Mouse (Mus musculus) myocyte (in vitro differentiated cells): ENCODE data around the gene Fxyd6. TPM values are rescaled to one million over a fixed set of nuclear protein-coding genes. Genes with fewer than 3 reads are reported as not detected.

Experiments
- H3K27me3 ChIP-seq: one replicate; pipeline ENCODE4 v1.6.1; 2011; ENCODE audit not compliant: control insufficient read depth, insufficient read depth, insufficient read length
- H3K36me3 ChIP-seq: one replicate; pipeline ENCODE4 v1.6.1; 2011; ENCODE audit not compliant: control insufficient read depth, insufficient read depth
- H3K4me2 ChIP-seq: one replicate; pipeline ENCODE4 v1.6.1; 2011; ENCODE audit warnings: low read depth, control low read depth
- H3K4me3 ChIP-seq: one replicate; pipeline ENCODE4 v1.5.1; 2011; ENCODE audit warnings: mild to moderate bottlenecking, control low read depth, moderate library complexity
- H3K79me2 ChIP-seq: one replicate; pipeline ENCODE4 v1.6.1; 2011; ENCODE audit not compliant: control insufficient read depth, insufficient read depth
- H3ac ChIP-seq: one replicate; pipeline ENCODE4 v1.6.1; 2011; ENCODE audit not compliant: control insufficient read depth, insufficient read length
- CEBPB ChIP-seq: IDR thresholded peaks from 2 replicates; pipeline ENCODE4 v1.6.1; 2011; ENCODE audit warnings: mild to moderate bottlenecking, moderate library complexity; ENCODE audit not compliant: poor library complexity, insufficient read depth, severe bottlenecking
- E2F4 ChIP-seq: IDR thresholded peaks from one replicate; pipeline ENCODE4 v1.6.1; 2011; ENCODE audit warnings: mild to moderate bottlenecking, control low read depth, moderate library complexity; ENCODE audit not compliant: insufficient read depth
- MAX ChIP-seq: IDR thresholded peaks from one replicate; pipeline ENCODE4 v1.6.1; 2011; ENCODE audit warnings: low read depth, mild to moderate bottlenecking, control low read depth
- MYOD1 ChIP-seq, 3 experiments: IDR thresholded peaks; one replicate each; pipeline ENCODE4 v1.6.1; 2011; ENCODE audit warnings: control low read depth in 2 of 3, low read depth in 2 of 3, mild to moderate bottlenecking in 2 of 3, moderate library complexity in 1 of 3; ENCODE audit not compliant: insufficient read length in 2 of 3, control insufficient read depth in 1 of 3
- MYOG ChIP-seq, 3 experiments: IDR thresholded peaks; one replicate each; pipeline ENCODE4 v1.6.1; 2011; ENCODE audit warnings: control low read depth in 2 of 3, low read depth in 2 of 3, mild to moderate bottlenecking in 2 of 3; ENCODE audit not compliant: insufficient read length in 2 of 3, control insufficient read depth in 1 of 3, insufficient read depth in 1 of 3
- POLR2A ChIP-seq: IDR thresholded peaks from one replicate; pipeline ENCODE4 v1.6.1; 2011; ENCODE audit warnings: low read depth, mild to moderate bottlenecking, control low read depth, moderate library complexity; ENCODE audit not compliant: insufficient read length
- POLR2AphosphoS2 ChIP-seq: IDR thresholded peaks from one replicate; pipeline ENCODE4 v1.6.1; 2011; ENCODE audit warnings: low read depth, control low read depth; ENCODE audit not compliant: insufficient read length
- REST ChIP-seq: IDR thresholded peaks from one replicate; pipeline ENCODE4 v1.6.1; 2011; ENCODE audit warnings: mild to moderate bottlenecking, control low read depth, moderate library complexity; ENCODE audit not compliant: insufficient read depth, insufficient read length
- SRF ChIP-seq: IDR thresholded peaks from one replicate; pipeline ENCODE4 v1.6.1; 2011; ENCODE audit warnings: low read depth; ENCODE audit not compliant: control insufficient read depth, insufficient read length
- TCF12 ChIP-seq: IDR thresholded peaks from one replicate; pipeline ENCODE4 v1.6.1; 2011; ENCODE audit warnings: mild to moderate bottlenecking, control low read depth; ENCODE audit not compliant: poor library complexity, insufficient read depth, severe bottlenecking
- TCF3 ChIP-seq: IDR thresholded peaks from one replicate; pipeline ENCODE4 v1.6.1; 2011; ENCODE audit warnings: low read depth, control low read depth; ENCODE audit not compliant: insufficient read length
- USF1 ChIP-seq: IDR thresholded peaks from one replicate; pipeline ENCODE4 v1.6.1; 2011; ENCODE audit warnings: low read depth, mild to moderate bottlenecking, control low read depth, moderate library complexity
- polyA plus RNA-seq: library from polyadenylated mRNA; unstranded; fragments of >200 nt; fragmentation: generic; extraction: Trizol; gene quantifications from one replicate; pipeline ENCODE4 v1.2.1, GENCODE M21; 2012; ENCODE audit warnings: missing spikeins

The Fxyd6 gene
- polyA plus RNA-seq, 1 experiment, result 0.73 TPM

DNA sequence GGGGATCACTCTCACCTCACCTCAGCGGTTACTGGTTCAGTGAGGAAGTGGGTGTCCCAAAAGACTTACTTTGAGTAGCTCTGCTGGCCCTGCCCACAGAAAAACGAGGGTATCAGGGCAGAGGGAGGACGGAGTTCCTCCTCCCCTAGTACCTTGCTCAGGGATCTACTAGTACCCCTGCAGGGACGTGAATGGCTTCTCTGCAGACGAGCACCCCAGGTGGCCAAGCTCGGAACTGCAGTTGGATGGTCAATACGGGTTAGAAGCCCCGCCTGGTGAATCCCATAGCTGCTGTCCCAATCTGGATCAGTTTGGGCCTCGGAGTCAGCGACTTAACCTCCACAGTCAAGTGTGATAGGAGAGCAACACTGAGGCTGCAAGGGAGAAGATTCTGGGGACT lies 42.3 kb downstream of the Fxyd6 start:
- H3K4me2 ChIP-seq, result no peak overlapping the region
- TF ChIP-seq REST (no peak), MAX (no peak), TCF12 (no peak), CEBPB (no peak), MYOD1 (IDR thresholded peaks at IDR 0.05; ENCODE audit: control insufficient read depth in 1 of 3, insufficient read length in 2 of 3, low read depth in 2 of 3) (no peak), E2F4 (no peak)
- no peak overlapping the region for H3ac ChIP-seq
- no peak overlapping the region for H3K4me3 ChIP-seq
- no peaks in the 10 kb centered on the region for H3K27me3 ChIP-seq
- H3K36me3 ChIP-seq, result no peaks in the 10 kb centered on the region
- no peaks in the 10 kb centered on the region for H3K79me2 ChIP-seq

DNA sequence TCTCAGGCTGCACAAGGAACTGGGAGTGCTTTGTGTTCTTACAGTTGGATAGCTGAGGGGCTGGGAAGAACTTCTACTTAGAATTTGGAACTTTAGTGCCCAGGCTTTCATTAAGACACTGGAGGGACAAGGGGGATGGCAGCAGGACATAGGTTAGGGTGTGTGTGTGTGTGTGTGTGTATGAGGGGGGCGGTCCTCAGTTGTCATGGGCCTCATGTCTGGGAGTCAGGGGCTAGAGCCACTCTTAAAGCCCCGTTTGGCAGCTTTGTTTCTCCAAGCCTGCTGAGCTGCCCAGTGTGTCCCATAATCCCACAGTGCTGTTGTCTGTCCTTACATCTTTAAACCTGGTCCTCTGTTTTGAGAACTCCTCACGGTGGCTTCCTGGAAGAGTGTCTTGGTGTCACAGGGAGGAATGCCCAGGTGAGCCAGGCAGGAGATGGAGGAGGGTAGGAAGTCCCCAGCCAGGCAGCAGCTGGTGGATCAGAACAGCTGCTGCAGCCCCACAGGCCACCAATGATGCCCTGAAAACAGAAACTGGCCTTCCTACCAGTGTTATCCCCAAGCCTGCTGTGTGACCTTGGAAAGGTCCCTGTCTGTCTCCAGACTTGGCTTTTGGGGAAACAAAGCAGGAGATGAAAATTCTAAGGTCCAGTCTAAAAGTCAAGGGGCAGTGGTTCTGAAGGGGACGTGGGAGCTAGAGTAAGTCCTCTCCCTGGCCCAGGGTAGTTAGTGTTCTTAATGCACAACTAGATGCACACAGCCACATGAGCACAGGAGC lies 42.9 kb downstream of the Fxyd6 start:
- no peaks in the 10 kb centered on the region for H3K79me2 ChIP-seq
- no peak overlapping the region for H3ac ChIP-seq
- H3K4me2 ChIP-seq, result no peak overlapping the region
- H3K27me3 ChIP-seq, result no peaks in the 10 kb centered on the region
- no peaks in the 10 kb centered on the region for H3K36me3 ChIP-seq
- H3K4me3 ChIP-seq, result no peak overlapping the region
- TF ChIP-seq POLR2AphosphoS2 (no peak), TCF12 (no peak)

DNA sequence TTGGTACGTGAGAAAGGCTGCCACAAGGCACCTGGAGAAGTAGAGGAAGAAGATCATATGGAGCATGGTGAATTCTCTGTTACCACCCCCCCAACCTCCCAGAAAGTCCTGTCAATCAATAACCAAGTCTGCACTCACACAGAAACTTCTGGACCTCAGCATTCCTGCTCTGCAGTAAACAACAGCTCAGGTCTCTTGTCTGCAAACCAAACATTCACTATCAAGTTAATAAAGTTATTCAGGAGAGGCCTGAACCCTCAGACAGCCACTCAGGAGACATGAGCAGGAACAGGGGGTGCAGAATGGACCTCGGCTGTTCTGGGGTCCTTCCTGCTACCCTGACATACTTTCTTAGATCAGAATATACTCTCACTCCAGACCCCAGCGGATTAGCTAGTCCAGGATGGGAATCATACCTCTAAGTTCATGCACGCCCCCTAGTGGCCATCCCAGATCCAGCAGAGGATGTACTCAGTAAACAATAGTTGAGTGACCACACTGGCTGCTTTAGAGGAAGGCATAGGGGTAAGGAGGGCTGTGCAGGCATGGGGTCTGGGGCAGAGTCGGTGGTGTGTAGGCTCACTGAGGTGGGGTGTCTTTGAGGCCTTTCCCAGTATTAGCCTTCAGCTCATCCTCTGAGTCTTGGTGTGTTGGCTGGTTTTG lies 43.6 kb downstream of the Fxyd6 start:
- Histone ChIP-seq H3K79me2 (no peaks in the 10 kb centered on the region), H3ac (no peak overlapping the region), H3K4me2 (no peak overlapping the region), H3K4me3 (no peak overlapping the region), H3K27me3 (no peaks in the 10 kb centered on the region), H3K36me3 (no peaks in the 10 kb centered on the region)
- no peak for TF ChIP-seq TCF12
- no peak for TF ChIP-seq POLR2A
- TF ChIP-seq SRF, result no peak
- TF ChIP-seq MYOD1 (IDR thresholded peaks at IDR 0.05; ENCODE audit: control insufficient read depth in 1 of 3, insufficient read length in 2 of 3, low read depth in 2 of 3), result no peak
- no peak for TF ChIP-seq CEBPB
- TF ChIP-seq TCF3, result no peak
- no peak for TF ChIP-seq USF1
- no peak for TF ChIP-seq MYOG (IDR thresholded peaks at IDR 0.05; ENCODE audit: control insufficient read depth in 1 of 3, insufficient read depth in 1 of 3, insufficient read length in 2 of 3, low read depth in 2 of 3)
- no peak for TF ChIP-seq MAX
- TF ChIP-seq POLR2AphosphoS2, result no peak
- no peak for TF ChIP-seq E2F4
- no peak for TF ChIP-seq REST

DNA sequence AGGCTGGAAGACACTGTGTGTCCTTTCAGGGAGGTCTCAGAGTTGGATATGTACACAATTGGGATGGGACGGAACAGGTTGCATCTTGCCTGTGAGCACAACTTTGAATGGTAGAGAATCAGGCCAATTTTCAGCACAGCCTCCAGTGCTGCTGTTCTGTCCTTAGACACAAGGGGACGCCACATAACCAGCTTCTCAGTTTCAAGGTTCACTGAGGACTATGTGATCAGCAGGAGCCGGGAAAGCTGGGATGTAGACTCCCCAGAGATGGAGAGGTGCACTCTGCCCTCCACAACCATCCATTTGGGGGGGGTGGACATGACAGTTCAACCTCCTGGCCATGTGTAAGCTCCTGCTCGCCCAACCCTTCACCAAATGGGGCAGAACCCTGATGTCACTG lies 45.9 kb downstream of the Fxyd6 start:
- H3K4me2 ChIP-seq, result no peak overlapping the region

DNA sequence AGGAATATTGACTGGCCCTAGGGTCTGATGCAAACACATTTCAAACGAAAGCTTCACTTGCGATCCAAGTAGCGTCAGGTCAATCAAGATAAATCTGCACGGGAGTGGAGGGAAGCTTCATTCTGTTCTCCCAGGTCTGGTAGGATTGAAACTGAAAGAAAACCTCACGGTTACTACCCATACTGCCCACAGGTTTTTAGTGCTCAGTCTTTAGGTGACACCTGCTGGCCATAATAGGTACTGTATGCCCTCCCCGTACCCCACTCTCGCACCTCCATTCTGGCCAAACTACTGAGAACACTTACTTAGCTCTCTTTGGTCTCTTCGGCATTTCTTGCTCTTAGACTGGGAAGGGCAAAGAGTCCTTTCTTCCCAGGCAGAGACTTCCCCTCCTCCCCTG lies 47.3 kb downstream of the Fxyd6 start:
- no peak for TF ChIP-seq MYOD1 (IDR thresholded peaks at IDR 0.05; ENCODE audit: control insufficient read depth in 1 of 3, insufficient read length in 2 of 3, low read depth in 2 of 3)
- no peak for TF ChIP-seq TCF12
- no peak for TF ChIP-seq SRF
- no peak for TF ChIP-seq TCF3
- TF ChIP-seq POLR2AphosphoS2, result no peak
- TF ChIP-seq MAX, result no peak
- no peak for TF ChIP-seq MYOG (IDR thresholded peaks at IDR 0.05; ENCODE audit: control insufficient read depth in 1 of 3, insufficient read depth in 1 of 3, insufficient read length in 2 of 3, low read depth in 2 of 3)
- no peak for TF ChIP-seq E2F4
- TF ChIP-seq CEBPB, result no peak
- TF ChIP-seq POLR2A, result no peak
- no peak for TF ChIP-seq USF1
- no peak for TF ChIP-seq REST
- H3K79me2 ChIP-seq, result no peaks in the 10 kb centered on the region
- no peak overlapping the region for H3K4me3 ChIP-seq
- H3K27me3 ChIP-seq, result peaks cover 5% of the 10 kb centered on the region
- H3K4me2 ChIP-seq, result peak overlapping the region; percentile 68
- H3ac ChIP-seq, result no peak overlapping the region
- no peaks in the 10 kb centered on the region for H3K36me3 ChIP-seq

More for the DNA sequence above, 45.9 kb downstream of the Fxyd6 start:
- Histone ChIP-seq H3ac (no peak overlapping the region), H3K27me3 (no peaks in the 10 kb centered on the region), H3K4me3 (no peak overlapping the region), H3K79me2 (no peaks in the 10 kb centered on the region), H3K36me3 (no peaks in the 10 kb centered on the region)
- TF ChIP-seq TCF12, result no peak
- no peak for TF ChIP-seq USF1
- no peak for TF ChIP-seq MAX
- no peak for TF ChIP-seq POLR2AphosphoS2
- no peak for TF ChIP-seq TCF3
- no peak for TF ChIP-seq E2F4
- TF ChIP-seq POLR2A, result no peak
- TF ChIP-seq SRF, result no peak
- no peak for TF ChIP-seq CEBPB
- no peak for TF ChIP-seq REST
- TF ChIP-seq MYOD1 (IDR thresholded peaks at IDR 0.05; ENCODE audit: control insufficient read depth in 1 of 3, insufficient read length in 2 of 3, low read depth in 2 of 3), result no peak
- no peak for TF ChIP-seq MYOG (IDR thresholded peaks at IDR 0.05; ENCODE audit: control insufficient read depth in 1 of 3, insufficient read depth in 1 of 3, insufficient read length in 2 of 3, low read depth in 2 of 3)
